Mouse (Mus musculus) CH12.LX (cell line): ENCODE measurements around the gene Taf10.

Experiments used
- CHD2 ChIP-seq: IDR thresholded peaks from 2 replicates; pipeline ENCODE4 v1.6.1; 2011; ENCODE audit warnings: low read length, improper control_type of control experiment
- CTCF ChIP-seq, 2 experiments: IDR thresholded peaks in 1 of 2; conservative IDR thresholded peaks in 1 of 2; 2 replicates each; pipeline ENCODE4 v1.5.1; 2011 to 2012; ENCODE audit warnings: low read depth in 2 of 2, low read length in 2 of 2, improper control_type of control experiment in 1 of 2, inconsistent platforms in 1 of 2, mild to moderate bottlenecking in 1 of 2, moderate library complexity in 1 of 2
- ELF1 ChIP-seq: IDR thresholded peaks from 2 replicates; pipeline ENCODE4 v1.6.1; 2014; ENCODE audit warnings: low read depth, mild to moderate bottlenecking, inconsistent platforms, low read length, improper control_type of control experiment
- EP300 ChIP-seq: IDR thresholded peaks from 2 replicates; pipeline ENCODE4 v1.6.1; 2011; ENCODE audit warnings: low read length, improper control_type of control experiment
- MYC ChIP-seq: IDR thresholded peaks from 2 replicates; pipeline ENCODE4 v1.6.1; 2011; ENCODE audit warnings: low read depth, mild to moderate bottlenecking, improper control_type of control experiment, low read length
- NELFE ChIP-seq: IDR thresholded peaks from 2 replicates; pipeline ENCODE4 v1.6.1; 2011; ENCODE audit warnings: low read depth, low read length, improper control_type of control experiment
- POLR2A ChIP-seq: IDR thresholded peaks from 2 replicates; pipeline ENCODE4 v1.6.1; 2011; ENCODE audit warnings: low read depth, mild to moderate bottlenecking, improper control_type of control experiment, low read length
- SIN3A ChIP-seq: IDR thresholded peaks from 2 replicates; pipeline ENCODE4 v1.6.1; 2012; ENCODE audit warnings: low read length, improper control_type of control experiment, inconsistent platforms
- TBP ChIP-seq: conservative IDR thresholded peaks from 2 replicates; pipeline ENCODE4 v1.6.1; 2011; ENCODE audit warnings: low read depth, low read length, improper control_type of control experiment
- TCF12 ChIP-seq: IDR thresholded peaks from 2 replicates; pipeline ENCODE4 v1.6.1; 2014; ENCODE audit warnings: low read depth, mild to moderate bottlenecking, inconsistent platforms, low read length, improper control_type of control experiment
- UBTF ChIP-seq: IDR thresholded peaks from 2 replicates; pipeline ENCODE4 v1.6.1; 2012; ENCODE audit warnings: low read depth, mild to moderate bottlenecking, inconsistent platforms, low read length, improper control_type of control experiment, moderate library complexity

DNA sequence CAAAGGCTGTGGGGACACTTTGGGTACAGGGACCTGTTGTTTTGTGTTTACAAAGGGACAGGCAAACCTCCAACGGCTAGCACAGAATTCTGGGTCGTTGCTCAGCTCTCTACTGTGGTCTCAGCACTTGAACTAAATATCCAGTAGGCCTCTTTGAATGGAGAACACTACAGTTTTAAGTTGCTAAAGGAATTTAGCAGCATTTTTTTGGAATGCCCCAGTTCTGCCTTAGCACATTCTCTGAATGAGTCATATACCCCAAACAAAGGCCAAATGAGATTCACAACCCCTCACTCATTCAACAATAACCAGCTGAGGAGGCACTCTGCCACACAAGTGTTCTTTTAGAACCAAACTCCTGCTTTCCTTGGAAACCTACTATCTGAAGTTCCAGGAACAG lies 22.2 kb downstream of the Taf10 start:
- TF ChIP-seq CTCF (conservative IDR thresholded peaks at IDR 0.05 in 1 of 2, IDR thresholded peaks at IDR 0.05 in 1 of 2; ENCODE audit: low read depth in 2 of 2, low read length in 2 of 2) (no peak), UBTF (no peak), POLR2A (no peak), EP300 (no peak), SIN3A (no peak), TCF12 (no peak), MYC (no peak), NELFE (no peak), CHD2 (no peak), ELF1 (no peak), TBP (no peak)
